Mouse (Mus musculus) cerebellum, adult 2 months (tissue): ENCODE results near the gene Ptges3l.

Experiments used
- CTCF ChIP-seq: fragments of 200-500 bp; IDR thresholded peaks from 2 replicates; pipeline ENCODE4 v1.5.1; 2011; ENCODE audit warnings: low read depth, mild to moderate bottlenecking, control low read depth, low read length, moderate library complexity, borderline replicate concordance; ENCODE audit not compliant: insufficient read depth
- POLR2A ChIP-seq: fragments of 200-500 bp; IDR thresholded peaks from 2 replicates; pipeline ENCODE4 v1.6.1; 2011; ENCODE audit warnings: low read length, control low read depth, borderline replicate concordance; ENCODE audit not compliant: insufficient read depth

GRCm38 (mm10) chr11:101436916-101437315 lies 11.8 kb upstream of the Ptges3l start:
- TF ChIP-seq POLR2A, result no peak
- no peak for TF ChIP-seq CTCF
